Mouse (Mus musculus): ENCODE measurements at regions not wholly inside any gene's neighbourhood (a gene's known extent, or its start where the extent isn't known, plus 50 kb on each side); places are given as distances from the start of the nearest gene placed in this dataset.

- WGBS, result 35% methylated on average over 5 of the region's 5 CpGs
Observed at GRCm38 (mm10) chr17:85795820-85796219, 107.7 kb upstream of the Six2 start.

DNA sequence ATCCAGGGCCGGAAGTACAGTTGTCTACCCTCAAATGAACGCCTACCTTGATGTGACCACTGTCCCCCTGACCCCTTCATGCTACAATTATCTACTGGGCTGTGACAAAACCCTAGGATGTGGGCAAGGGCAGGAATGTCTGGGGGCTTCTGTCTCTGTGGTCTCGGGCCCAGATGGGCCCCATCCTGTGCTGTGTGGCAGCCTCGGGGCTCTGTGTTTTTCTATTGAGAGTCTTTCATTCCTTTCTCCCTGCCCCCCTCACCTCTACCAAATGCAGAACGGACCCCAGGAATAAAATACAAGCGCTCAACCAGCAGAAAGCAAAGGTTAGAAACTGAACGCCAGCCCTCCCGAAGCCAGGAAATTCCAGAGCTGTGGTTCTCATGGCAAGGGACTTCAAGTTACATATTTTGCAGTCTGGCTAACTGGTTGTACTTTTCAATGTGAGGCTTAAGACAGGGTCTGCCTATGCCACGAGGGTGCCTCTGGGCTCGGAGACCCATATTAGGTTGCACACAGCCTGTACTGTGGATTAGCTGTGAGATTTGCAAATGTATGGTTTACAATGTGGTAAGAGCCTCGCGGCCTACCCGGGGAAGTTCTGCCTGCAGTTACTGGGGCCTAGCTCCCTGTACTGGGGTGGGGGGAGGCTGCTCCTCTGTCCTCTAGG lies 97.7 kb upstream of the Six2 start:
- no peaks in the 10 kb centered on the region for H3K36me3 ChIP-seq
- H3K4me2 ChIP-seq, result no peak overlapping the region
- H3K9me3 ChIP-seq, result no peaks in the 10 kb centered on the region
- H3K27me3 ChIP-seq (replicated peaks), result no peaks in the 10 kb centered on the region
- H3K9ac ChIP-seq, result no peak overlapping the region
- H3K27ac ChIP-seq, result no peak overlapping the region
- 54% methylated on average over 13 of the region's 13 CpGs for WGBS
- H3K4me3 ChIP-seq (replicated peaks), result no peak overlapping the region
- no peak for ATAC-seq (ENCODE audit: insufficient read depth, low FRiP score, low read depth)
- peaks cover 8% of the 10 kb centered on the region; the same call in 1 of the 2 replicates for H3K4me1 ChIP-seq

More at GRCm38 (mm10) chr17:85795820-85796219, 107.7 kb upstream of the Six2 start:
- H3K4me3 ChIP-seq (replicated peaks), result no peak overlapping the region
- H3K4me2 ChIP-seq, result no peak overlapping the region
- peaks cover 32% of the 10 kb centered on the region for H3K27me3 ChIP-seq (replicated peaks)
- no peak overlapping the region for H3K9ac ChIP-seq
- H3K36me3 ChIP-seq, result no peaks in the 10 kb centered on the region
- H3K27ac ChIP-seq, result no peak overlapping the region
- peaks cover 12% of the 10 kb centered on the region for H3K4me1 ChIP-seq
- H3K9me3 ChIP-seq, result no peaks in the 10 kb centered on the region
- no peak for ATAC-seq (ENCODE audit: insufficient read depth, low FRiP score, low read depth)

DNA sequence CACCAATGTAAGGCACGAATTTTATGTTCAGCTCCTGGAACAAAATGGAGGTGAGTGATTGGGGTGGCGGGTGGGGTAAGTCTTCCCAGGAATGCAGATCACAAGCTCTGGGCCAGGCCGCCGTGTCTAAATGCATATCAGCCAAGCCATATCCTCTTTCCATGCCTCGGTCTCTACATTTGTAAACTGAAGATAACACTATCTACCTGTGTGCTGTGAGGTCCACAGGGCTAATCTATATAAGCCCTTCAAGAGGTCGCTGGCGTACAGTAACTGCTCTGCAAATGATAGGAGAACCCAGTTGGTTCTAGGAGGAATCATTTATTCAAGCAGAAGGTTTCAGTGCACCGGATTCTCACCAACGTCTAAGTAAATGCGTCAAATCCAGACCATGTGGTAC lies 92.4 kb upstream of the Six2 start:
- no peak overlapping the region for H3K4me3 ChIP-seq (replicated peaks)
- H3K4me2 ChIP-seq, result no peak overlapping the region
- no peak overlapping the region for H3K9ac ChIP-seq
- no peak for ATAC-seq (ENCODE audit: insufficient read depth, low FRiP score, low read depth)
- no peaks in the 10 kb centered on the region for H3K4me1 ChIP-seq
- no peaks in the 10 kb centered on the region for H3K36me3 ChIP-seq
- no peaks in the 10 kb centered on the region for H3K9me3 ChIP-seq
- no peak overlapping the region for H3K27ac ChIP-seq
- 83% methylated on average over 10 of the region's 10 CpGs for WGBS
- H3K27me3 ChIP-seq (replicated peaks), result no peaks in the 10 kb centered on the region

DNA sequence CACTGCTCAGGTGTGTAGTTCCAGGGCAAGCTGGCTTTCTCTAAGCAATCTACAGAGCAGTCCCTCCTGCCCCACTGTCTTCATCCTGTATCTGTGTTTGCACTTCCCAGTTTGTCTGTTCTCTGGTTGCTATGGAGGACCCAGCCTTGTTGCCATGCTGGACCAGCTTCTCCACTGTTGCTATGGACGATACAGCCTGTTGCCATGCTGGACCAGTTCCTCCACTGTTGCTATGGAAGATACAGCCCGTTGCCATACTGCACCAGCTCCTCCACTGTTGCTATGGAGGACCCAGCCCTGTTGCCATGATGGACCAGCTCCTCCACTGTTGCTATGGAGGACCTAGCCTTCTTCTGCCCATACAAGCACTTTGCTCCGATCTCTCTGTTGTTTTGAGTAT lies 88.8 kb upstream of the Six2 start:
- Histone ChIP-seq H3K4me2 (no peak overlapping the region), H3K4me3 (replicated peaks) (no peak overlapping the region), H3K9ac (no peak overlapping the region), H3K27me3 (replicated peaks) (no peaks in the 10 kb centered on the region), H3K27ac (no peak overlapping the region), H3K9me3 (no peaks in the 10 kb centered on the region), H3K36me3 (no peaks in the 10 kb centered on the region), H3K4me1 (no peaks in the 10 kb centered on the region)
- no peak for ATAC-seq (ENCODE audit: insufficient read depth, low FRiP score, low read depth)
- WGBS, result 78% methylated on average over 3 of the region's 3 CpGs

GRCm38 (mm10) chr17:85768341-85768740 lies 80.3 kb upstream of the Six2 start:
- Histone ChIP-seq H3K36me3 (no peaks in the 10 kb centered on the region), H3K4me1 (no peaks in the 10 kb centered on the region), H3K9ac (no peak overlapping the region), H3K4me2 (no peak overlapping the region), H3K27ac (no peak overlapping the region), H3K27me3 (replicated peaks) (no peaks in the 10 kb centered on the region), H3K9me3 (no peaks in the 10 kb centered on the region), H3K4me3 (replicated peaks) (no peak overlapping the region)
- WGBS, result 79% methylated on average over 10 of the region's 10 CpGs
- no peak for ATAC-seq (ENCODE audit: insufficient read depth, low FRiP score, low read depth)

- ATAC-seq (ENCODE audit: insufficient read depth, low FRiP score, low read depth), result no peak
- Histone ChIP-seq H3K36me3 (no peaks in the 10 kb centered on the region), H3K9ac (no peak overlapping the region), H3K4me2 (no peak overlapping the region), H3K9me3 (no peaks in the 10 kb centered on the region), H3K27ac (no peak overlapping the region), H3K4me3 (replicated peaks) (no peak overlapping the region), H3K4me1 (no peaks in the 10 kb centered on the region), H3K27me3 (replicated peaks) (no peaks in the 10 kb centered on the region)
- 71% methylated on average over 15 of the region's 15 CpGs for WGBS
Observed at GRCm38 (mm10) chr17:85767201-85767862, 79.3 kb upstream of the Six2 start.

- no peaks in the 10 kb centered on the region for H3K4me1 ChIP-seq
- no peak for ATAC-seq (ENCODE audit: insufficient read depth, low FRiP score, low read depth)
- WGBS, result 28% methylated on average over 5 of the region's 5 CpGs
Observed at GRCm38 (mm10) chr17:85766556-85766955, 78.5 kb upstream of the Six2 start.

DNA sequence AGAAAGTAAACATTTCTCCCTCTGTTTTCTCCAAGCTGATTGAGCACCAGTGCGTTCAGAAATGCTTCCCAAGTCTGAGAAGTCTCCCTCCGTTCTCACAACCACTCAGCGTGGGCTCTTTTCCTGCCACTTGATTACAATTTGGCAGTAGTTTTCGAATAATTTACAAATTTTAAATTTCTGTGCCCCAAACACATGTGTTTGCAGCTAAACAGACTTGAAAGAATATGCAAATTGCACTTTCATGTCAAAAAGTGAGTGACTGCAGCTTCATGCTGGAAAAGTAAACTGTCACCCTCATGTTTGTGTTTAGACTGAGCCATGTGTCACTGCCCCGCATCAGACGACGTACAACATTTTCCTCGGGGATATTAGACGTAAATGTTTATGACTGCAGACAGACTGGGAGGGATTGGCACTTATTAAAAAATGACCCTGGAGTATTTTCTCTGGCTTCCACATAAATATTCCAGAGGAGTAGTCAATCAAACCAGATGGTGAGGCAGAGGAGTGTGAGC lies 70.6 kb upstream of the Six2 start:
- H3K4me1 ChIP-seq, result 0 out of 2 replicates have a peak, but pooled peaks cover 3% of the 10 kb centered on the region
- H3K27me3 ChIP-seq (replicated peaks), result no peaks in the 10 kb centered on the region
- H3K36me3 ChIP-seq, result no peaks in the 10 kb centered on the region
- H3K9ac ChIP-seq, result no peak overlapping the region
- H3K4me3 ChIP-seq (replicated peaks), result no peak overlapping the region
- no peak overlapping the region for H3K27ac ChIP-seq
- 32% methylated on average over 9 of the region's 9 CpGs for WGBS
- no peaks in the 10 kb centered on the region for H3K9me3 ChIP-seq
- H3K4me2 ChIP-seq, result no peak overlapping the region
- ATAC-seq (ENCODE audit: insufficient read depth, low FRiP score, low read depth), result no peak

More at GRCm38 (mm10) chr17:85766556-85766955, 78.5 kb upstream of the Six2 start:
- H3K27ac ChIP-seq, result no peak overlapping the region
- no peaks in the 10 kb centered on the region for H3K36me3 ChIP-seq
- no peak overlapping the region for H3K4me2 ChIP-seq
- H3K27me3 ChIP-seq (replicated peaks), result no peaks in the 10 kb centered on the region
- no peak overlapping the region for H3K9ac ChIP-seq
- H3K9me3 ChIP-seq, result no peaks in the 10 kb centered on the region
- no peak overlapping the region for H3K4me3 ChIP-seq (replicated peaks)

DNA sequence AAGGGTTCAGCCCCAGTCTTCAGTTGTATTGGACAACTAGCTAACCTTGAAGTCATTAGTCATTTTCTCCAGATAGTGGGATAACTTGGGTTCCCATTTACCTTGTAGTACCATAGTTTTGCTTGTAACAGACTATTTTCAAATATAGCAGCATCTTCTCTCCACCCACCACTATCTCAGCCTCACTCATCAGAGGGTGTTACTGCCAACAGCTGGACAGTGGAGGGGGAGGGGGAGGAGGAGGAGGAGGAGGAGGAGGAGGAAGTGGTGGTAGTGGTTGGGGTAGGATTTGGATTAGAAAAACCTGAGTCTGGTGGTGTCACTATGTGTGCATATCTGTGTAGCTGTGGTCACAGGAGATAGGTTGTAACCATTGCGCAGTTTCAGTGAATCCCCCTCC lies 69.6 kb upstream of the Six2 start:
- Histone ChIP-seq H3K36me3 (no peaks in the 10 kb centered on the region), H3K4me1 (0 out of 2 replicates have a peak, but pooled peaks cover 3% of the 10 kb centered on the region), H3K9me3 (no peaks in the 10 kb centered on the region), H3K4me2 (no peak overlapping the region), H3K27me3 (replicated peaks) (no peaks in the 10 kb centered on the region), H3K9ac (no peak overlapping the region), H3K27ac (no peak overlapping the region), H3K4me3 (replicated peaks) (no peak overlapping the region)
- WGBS, result 79% methylated on average over 1 of the region's 1 CpGs
- no peak for ATAC-seq (ENCODE audit: insufficient read depth, low FRiP score, low read depth)

DNA sequence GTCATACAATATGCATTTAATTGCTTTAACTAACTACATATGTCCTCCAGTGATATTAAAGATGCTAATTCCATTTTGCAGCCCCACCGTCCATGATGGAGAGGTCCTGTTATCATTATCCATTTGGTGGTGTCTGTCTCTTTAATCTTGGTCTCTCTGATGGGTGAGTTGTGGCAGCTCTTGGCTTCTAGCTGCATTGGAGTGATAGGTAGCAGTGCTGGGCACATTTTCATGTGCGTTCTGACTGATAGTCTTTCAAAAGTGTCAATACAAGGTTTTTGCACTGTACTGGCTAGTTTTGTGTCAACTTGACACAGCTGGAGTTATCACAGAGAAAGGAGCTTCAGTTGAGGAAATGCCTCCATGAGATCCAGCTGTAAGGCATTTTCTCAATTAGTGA lies 67.5 kb upstream of the Six2 start:
- 78% methylated on average over 2 of the region's 2 CpGs for WGBS
- Histone ChIP-seq H3K4me3 (replicated peaks) (no peak overlapping the region), H3K27ac (no peak overlapping the region), H3K4me2 (no peak overlapping the region), H3K9ac (no peak overlapping the region), H3K9me3 (no peaks in the 10 kb centered on the region), H3K27me3 (replicated peaks) (no peaks in the 10 kb centered on the region), H3K4me1 (0 out of 2 replicates have a peak, but pooled peaks cover 3% of the 10 kb centered on the region), H3K36me3 (no peaks in the 10 kb centered on the region)
- ATAC-seq (ENCODE audit: insufficient read depth, low FRiP score, low read depth), result no peak

- Histone ChIP-seq H3K4me2 (no peak overlapping the region), H3K9ac (no peak overlapping the region), H3K27ac (no peak overlapping the region), H3K27me3 (replicated peaks) (no peaks in the 10 kb centered on the region), H3K9me3 (no peaks in the 10 kb centered on the region), H3K4me1 (no peaks in the 10 kb centered on the region), H3K36me3 (no peaks in the 10 kb centered on the region), H3K4me3 (replicated peaks) (no peak overlapping the region)
- no peak for ATAC-seq (ENCODE audit: insufficient read depth, low FRiP score, low read depth)
- WGBS, result 20% methylated on average over 10 of the region's 10 CpGs
Observed at GRCm38 (mm10) chr17:85748649-85749081, 60.6 kb upstream of the Six2 start.

DNA sequence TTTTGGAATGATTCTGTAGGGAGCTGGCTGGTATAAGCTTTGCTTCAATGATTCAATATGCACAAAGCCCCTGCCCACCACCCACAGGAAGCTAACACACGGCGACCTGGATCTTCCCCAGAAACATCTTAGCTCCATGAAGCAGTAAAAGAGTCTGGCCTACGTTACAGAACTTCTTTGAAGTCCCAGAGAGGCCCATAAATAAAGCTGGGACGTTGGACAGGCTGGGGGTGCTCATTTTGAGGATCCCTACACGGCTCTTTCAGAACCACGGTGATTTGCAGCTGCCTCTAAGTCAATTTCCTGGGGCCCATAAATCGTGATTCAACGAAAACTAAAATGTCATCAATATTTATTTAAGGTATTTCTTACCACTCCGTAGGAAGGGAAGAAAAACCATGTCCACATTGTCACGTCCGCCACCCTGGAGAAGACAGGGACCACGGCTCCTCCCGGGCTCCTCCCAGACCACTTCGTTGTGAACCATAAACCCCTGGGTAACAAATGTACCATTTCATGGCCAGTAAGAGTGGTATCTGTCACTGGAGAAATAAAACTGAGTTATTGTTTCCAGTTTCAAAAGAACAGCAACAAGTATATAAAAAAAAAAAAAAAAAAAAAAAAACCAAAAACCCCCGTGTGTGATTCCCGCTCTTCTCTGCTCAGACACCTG lies 60.0 kb upstream of the Six2 start:
- H3K27ac ChIP-seq, result no peak overlapping the region
- no peak overlapping the region for H3K4me2 ChIP-seq
- H3K36me3 ChIP-seq, result no peaks in the 10 kb centered on the region
- H3K9me3 ChIP-seq, result no peaks in the 10 kb centered on the region
- ATAC-seq (ENCODE audit: insufficient read depth, low FRiP score, low read depth), result no peak
- H3K9ac ChIP-seq, result no peak overlapping the region
- no peaks in the 10 kb centered on the region for H3K4me1 ChIP-seq
- WGBS, result 40% methylated on average over 16 of the region's 16 CpGs
- no peaks in the 10 kb centered on the region for H3K27me3 ChIP-seq (replicated peaks)
- H3K4me3 ChIP-seq (replicated peaks), result no peak overlapping the region
